Mouse (Mus musculus): ENCODE results near the gene Copz1.

DNA sequence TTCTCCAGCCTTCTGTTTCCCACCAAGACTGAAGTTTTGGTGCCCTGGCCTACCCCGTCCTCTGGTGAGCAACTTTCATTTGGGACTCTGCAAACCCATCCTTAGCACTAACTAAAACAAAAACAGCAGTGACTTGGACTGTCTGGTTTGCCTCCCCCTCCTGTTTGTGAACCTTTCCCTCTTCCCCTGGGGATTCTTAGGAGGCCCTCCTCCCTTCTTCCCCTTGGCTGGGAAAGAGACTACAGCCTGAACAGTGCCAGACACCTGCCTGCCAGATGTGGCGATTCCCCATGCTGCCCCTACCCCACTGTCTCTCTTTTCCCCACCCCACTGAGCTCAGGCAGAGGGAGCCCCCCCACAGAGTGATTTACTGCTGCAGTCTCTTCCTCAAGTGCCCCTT, 28.5 kb downstream of the Copz1 start:
- TF ChIP-seq CTCF (IDR thresholded peaks at IDR 0.05; ENCODE audit: low read depth, low read length) (no peak), POLR2A (IDR thresholded peaks at IDR 0.05; ENCODE audit: borderline replicate concordance, low read depth, low read length) (no peak)

Measured in bone marrow macrophage, adult 2 months (primary cell).